Comparison of ENCODE assay signal across 8 mouse cellular contexts in the genomic region with DNA sequence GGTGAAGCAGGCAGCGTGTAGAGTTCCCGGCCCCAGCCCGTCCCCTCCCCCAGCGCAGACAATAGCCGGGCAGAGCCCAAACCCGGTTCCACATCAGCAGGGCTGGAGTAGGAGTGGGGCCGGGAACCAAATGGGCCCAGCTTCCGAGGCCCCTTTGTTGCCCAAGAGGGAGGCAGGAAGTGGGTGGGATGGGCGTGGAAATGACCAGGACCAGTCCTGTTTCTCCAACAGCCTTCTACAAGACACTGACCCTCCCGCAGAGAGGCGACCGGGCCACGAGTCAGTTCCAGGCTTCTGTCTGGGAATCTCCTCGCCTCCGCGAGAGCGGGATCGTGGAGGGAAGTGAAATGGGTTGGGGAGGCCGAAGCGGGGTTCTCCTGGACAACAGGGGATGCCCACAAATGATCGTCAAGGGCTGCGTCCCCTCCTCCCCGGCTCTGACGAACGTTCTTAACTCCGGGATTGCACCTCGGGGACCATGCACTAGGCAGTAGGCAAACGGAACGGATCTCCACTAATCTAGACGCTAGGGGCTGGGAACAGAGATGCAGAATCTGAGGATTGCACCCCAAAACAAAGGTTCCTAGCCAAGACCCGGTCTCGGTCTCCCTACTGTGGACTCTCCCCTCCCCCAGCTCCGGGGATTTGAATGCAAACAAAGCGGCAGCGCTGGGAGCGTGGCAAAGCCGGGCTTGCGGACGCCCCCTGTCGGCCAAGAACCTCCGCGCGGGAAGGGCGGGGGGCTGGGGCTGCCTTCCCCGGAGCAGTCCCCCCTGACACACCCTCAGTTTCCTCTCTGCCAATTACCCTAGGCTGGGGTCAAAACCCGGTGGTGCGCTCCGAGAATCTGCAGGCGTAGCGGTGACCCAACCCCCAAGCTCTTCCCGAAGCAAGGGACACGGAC. TPM values are rescaled to one million over a fixed set of nuclear protein-coding genes. Genes with fewer than 3 reads are reported as not detected.
DNase-seq lines count a peak whose midpoint lies in the region; ATAC-seq and TF ChIP-seq lines count a peak whose summit lies in the region.

No protein-coding gene starts in this region.

- TF ChIP-seq POLR2A in liver, adult 2 months (IDR thresholded peaks at IDR 0.05; ENCODE audit: extremely low read depth, insufficient read depth, low read length): peak; percentile 77; the same call in 1 of the 2 replicates
- peak; percentile 72 for TF ChIP-seq POLR2A in myocyte (IDR thresholded peaks at IDR 0.05; ENCODE audit: insufficient read length, low read depth)

- H3K9ac ChIP-seq in embryonic facial prominence, embryonic 15.5 days: peak overlapping the region; percentile 93
- H3K9ac ChIP-seq in heart, embryonic 12.5 days: peak overlapping the region; percentile 94
- peak overlapping the region; percentile 90 for H3K9ac ChIP-seq in kidney, embryonic 16.5 days (replicated peaks; ENCODE audit: low read length)
- H3K9ac ChIP-seq in liver, adult 2 months (ENCODE audit: low read depth, low read length): peak overlapping the region; percentile 99

- no peaks in the 10 kb centered on the region for H3K79me2 ChIP-seq in liver, adult 2 months (ENCODE audit: control insufficient read depth, insufficient read depth, low read length)
- peaks cover 41% of the 10 kb centered on the region for H3K79me2 ChIP-seq in myocyte (ENCODE audit: control insufficient read depth, insufficient read depth)

- H3ac ChIP-seq in myocyte (ENCODE audit: control insufficient read depth, insufficient read length): peak overlapping the region; percentile 66

- peak; percentile 77 for TF ChIP-seq CTCF in liver, adult 2 months (IDR thresholded peaks at IDR 0.05; ENCODE audit: low read depth, low read length)

- H3K4me3 ChIP-seq in embryonic facial prominence, embryonic 15.5 days (replicated peaks): peak overlapping the region; percentile 95
- peak overlapping the region; percentile 73 for H3K4me3 ChIP-seq in heart, embryonic 12.5 days
- peak overlapping the region; percentile 89 for H3K4me3 ChIP-seq in kidney, embryonic 16.5 days (ENCODE audit: low read length)
- peak overlapping the region; percentile 74 for H3K4me3 ChIP-seq in liver, adult 2 months (ENCODE audit: insufficient read depth, low read depth, low read length)
- peak overlapping the region; percentile 99 for H3K4me3 ChIP-seq in myocyte

- peaks cover 34% of the 10 kb centered on the region for H3K36me3 ChIP-seq in embryonic facial prominence, embryonic 15.5 days
- peaks cover 36% of the 10 kb centered on the region for H3K36me3 ChIP-seq in heart, embryonic 12.5 days
- peaks cover 31% of the 10 kb centered on the region for H3K36me3 ChIP-seq in kidney, embryonic 16.5 days (ENCODE audit: insufficient read depth, low read length)
- H3K36me3 ChIP-seq in liver, adult 2 months (ENCODE audit: control insufficient read depth, insufficient read depth, low read length): no peaks in the 10 kb centered on the region
- H3K36me3 ChIP-seq in myocyte (ENCODE audit: control insufficient read depth, insufficient read depth): peaks cover 29% of the 10 kb centered on the region
- H3K36me3 ChIP-seq in splenic B cell, adult 2 months (ENCODE audit: control insufficient read depth, insufficient read depth, low read length, poor library complexity, severe bottlenecking): no peaks in the 10 kb centered on the region

- H3K9me3 ChIP-seq in embryonic facial prominence, embryonic 15.5 days (replicated peaks): no peaks in the 10 kb centered on the region
- no peaks in the 10 kb centered on the region for H3K9me3 ChIP-seq in heart, embryonic 12.5 days (replicated peaks)
- no peaks in the 10 kb centered on the region for H3K9me3 ChIP-seq in kidney, embryonic 16.5 days (ENCODE audit: low read length)

- H3K27ac ChIP-seq in embryonic facial prominence, embryonic 15.5 days (replicated peaks): peak overlapping the region; percentile 99
- H3K27ac ChIP-seq in heart, embryonic 12.5 days (ENCODE audit: poor library complexity, severe bottlenecking): peak overlapping the region; percentile 97
- peak overlapping the region; percentile 98 for H3K27ac ChIP-seq in kidney, embryonic 16.5 days (ENCODE audit: low read length)
- H3K27ac ChIP-seq in liver, adult 2 months (replicated peaks; ENCODE audit: insufficient read depth, low read depth, low read length): peak overlapping the region; percentile 74

- H3K27me3 ChIP-seq in embryonic facial prominence, embryonic 15.5 days: no peaks in the 10 kb centered on the region
- H3K27me3 ChIP-seq in heart, embryonic 12.5 days (replicated peaks): no peaks in the 10 kb centered on the region
- no peaks in the 10 kb centered on the region for H3K27me3 ChIP-seq in kidney, embryonic 16.5 days (ENCODE audit: insufficient read depth, low read length)
- no peaks in the 10 kb centered on the region for H3K27me3 ChIP-seq in liver, adult 2 months (ENCODE audit: control insufficient read depth, insufficient read depth, low read length)
- H3K27me3 ChIP-seq in myocyte (ENCODE audit: control insufficient read depth, insufficient read depth, insufficient read length): no peaks in the 10 kb centered on the region
- H3K27me3 ChIP-seq in splenic B cell, adult 2 months (ENCODE audit: control insufficient read depth, insufficient read depth, low read length, poor library complexity, severe bottlenecking): peaks cover 2% of the 10 kb centered on the region; the same call in 1 of the 2 replicates

- under 1% methylated on average over 49 of the region's 52 CpGs for WGBS in embryonic facial prominence, embryonic 15.5 days
- WGBS in heart, embryonic 12.5 days: under 1% methylated on average over 51 of the region's 52 CpGs
- 0% methylated on average over 52 of the region's 52 CpGs for WGBS in kidney, embryonic 16.5 days
- WGBS in liver, adult 2 months: 2% methylated on average over 52 of the region's 52 CpGs

- peaks cover 45% of the 10 kb centered on the region for H3K4me1 ChIP-seq in embryonic facial prominence, embryonic 15.5 days
- peaks cover 52% of the 10 kb centered on the region for H3K4me1 ChIP-seq in heart, embryonic 12.5 days (replicated peaks)
- H3K4me1 ChIP-seq in kidney, embryonic 16.5 days (ENCODE audit: insufficient read depth, low read length): peaks cover 71% of the 10 kb centered on the region
- H3K4me1 ChIP-seq in liver, adult 2 months (ENCODE audit: control insufficient read depth, insufficient read depth, low read length): peaks cover 5% of the 10 kb centered on the region; the same call in 1 of the 2 replicates

- ATAC-seq in embryonic facial prominence, embryonic 15.5 days (ENCODE audit: insufficient number of reproducible peaks, low FRiP score, low TSS enrichment, low read depth): peak; percentile 84
- peak; percentile 71 for ATAC-seq in heart, embryonic 12.5 days (ENCODE audit: insufficient number of reproducible peaks, low FRiP score)
- peak; percentile 78 for ATAC-seq in kidney, embryonic 16.5 days (ENCODE audit: low FRiP score, low TSS enrichment)

- DNase-seq in 416B (ENCODE audit: low read depth): peak; percentile 90
- DNase-seq in adrenal gland, postnatal 36 days: peak; percentile 91 to 95
- peak; percentile 55 for DNase-seq in liver, adult 2 months (ENCODE audit: extremely low read depth, low read depth, low spot score)
- DNase-seq in splenic B cell, adult 2 months (ENCODE audit: low read depth, low spot score): peak; percentile 68

- H3K4me2 ChIP-seq in embryonic facial prominence, embryonic 15.5 days (replicated peaks): peak overlapping the region; percentile 89
- peak overlapping the region; percentile 93 for H3K4me2 ChIP-seq in heart, embryonic 12.5 days
- peak overlapping the region; percentile 97 for H3K4me2 ChIP-seq in kidney, embryonic 16.5 days (replicated peaks; ENCODE audit: low read depth, low read length)
- H3K4me2 ChIP-seq in myocyte (ENCODE audit: low read depth): peak overlapping the region; percentile 93

RNA-seq across cellular contexts. Expression of gene Sema4c, which starts 1.3 kb away (rescaled TPM):
- 10 to 100 TPM; 18.6 to 19.5 TPM for total RNA-seq in adrenal gland, postnatal 36 days (2021)
- 18.6 and 19.6 TPM in 2 replicates for polyA plus RNA-seq in embryonic facial prominence, embryonic 15.5 days (2015; fragmentation: Nextera tagmentation; extraction: Ambion mirVana)
- polyA plus RNA-seq in heart, embryonic 12.5 days (2016; fragmentation: Nextera tagmentation; extraction: Ambion mirVana): 11.9 and 13.3 TPM in 2 replicates
- 21.4 and 21.9 TPM in 2 replicates for polyA plus RNA-seq in kidney, embryonic 16.5 days (2015; fragmentation: Nextera tagmentation; extraction: Ambion mirVana)
- total RNA-seq in liver, adult 2 months (2014; rRNA removed): 1.5 and 2.2 TPM in 2 replicates
- polyA plus RNA-seq in liver, adult 2 months (2012; rRNA removed): 1.4 and 2.4 TPM in 2 replicates
- 30.7 TPM for polyA plus RNA-seq in myocyte (2012; fragmentation: generic; extraction: Trizol)

RNA-seq across cellular contexts. Expression of gene Ankrd39, which starts 9.6 kb away (rescaled TPM):
- total RNA-seq in adrenal gland, postnatal 36 days (2021): 10 to 100 TPM; 11.3 to 12.6 TPM
- 25.7 and 29.5 TPM in 2 replicates for polyA plus RNA-seq in embryonic facial prominence, embryonic 15.5 days (2015; fragmentation: Nextera tagmentation; extraction: Ambion mirVana)
- polyA plus RNA-seq in heart, embryonic 12.5 days (2016; fragmentation: Nextera tagmentation; extraction: Ambion mirVana): 23.1 and 24.4 TPM in 2 replicates
- 29.2 and 30.0 TPM in 2 replicates for polyA plus RNA-seq in kidney, embryonic 16.5 days (2015; fragmentation: Nextera tagmentation; extraction: Ambion mirVana)
- total RNA-seq in liver, adult 2 months (2014; rRNA removed): 2.6 and 4.9 TPM in 2 replicates
- 7.7 and 9.4 TPM in 2 replicates for polyA plus RNA-seq in liver, adult 2 months (2012; rRNA removed)
- 17.9 TPM for polyA plus RNA-seq in myocyte (2012; fragmentation: generic; extraction: Trizol)

RNA-seq across cellular contexts. Expression of gene Gm42417, which starts 17.6 kb away (rescaled TPM):
- total RNA-seq in adrenal gland, postnatal 36 days (2021): under 1 TPM in 1 of 2 experiments, not detected in 1; 0.49 TPM
- 0.25 and 0.40 TPM in 2 replicates for polyA plus RNA-seq in embryonic facial prominence, embryonic 15.5 days (2015; fragmentation: Nextera tagmentation; extraction: Ambion mirVana)
- polyA plus RNA-seq in heart, embryonic 12.5 days (2016; fragmentation: Nextera tagmentation; extraction: Ambion mirVana): 0.40 TPM in 1 of 2 replicates, not detected in the other
- polyA plus RNA-seq in kidney, embryonic 16.5 days (2015; fragmentation: Nextera tagmentation; extraction: Ambion mirVana): 0.30 and 1.5 TPM in 2 replicates
- not detected in 2 replicates for total RNA-seq in liver, adult 2 months (2014; rRNA removed)
- not detected in 2 replicates for polyA plus RNA-seq in liver, adult 2 months (2012; rRNA removed)
- 0.13 TPM for polyA plus RNA-seq in myocyte (2012; fragmentation: generic; extraction: Trizol)

RNA-seq across cellular contexts. Expression of gene Ankrd23, which starts 20.1 kb away (rescaled TPM):
- 1 to 10 TPM; 6.4 to 8.1 TPM for total RNA-seq in adrenal gland, postnatal 36 days (2021)
- polyA plus RNA-seq in embryonic facial prominence, embryonic 15.5 days (2015; fragmentation: Nextera tagmentation; extraction: Ambion mirVana): 17.6 and 21.6 TPM in 2 replicates
- 14.9 and 16.8 TPM in 2 replicates for polyA plus RNA-seq in heart, embryonic 12.5 days (2016; fragmentation: Nextera tagmentation; extraction: Ambion mirVana)
- polyA plus RNA-seq in kidney, embryonic 16.5 days (2015; fragmentation: Nextera tagmentation; extraction: Ambion mirVana): 15.2 and 21.7 TPM in 2 replicates
- total RNA-seq in liver, adult 2 months (2014; rRNA removed): 1.8 and 2.0 TPM in 2 replicates
- 3.5 and 5.1 TPM in 2 replicates for polyA plus RNA-seq in liver, adult 2 months (2012; rRNA removed)
- polyA plus RNA-seq in myocyte (2012; fragmentation: generic; extraction: Trizol): 78.6 TPM

RNA-seq across cellular contexts. Expression of gene Cnnm3, which starts 45.1 kb away (rescaled TPM):
- 10 to 100 TPM; 21.5 to 34.2 TPM for total RNA-seq in adrenal gland, postnatal 36 days (2021)
- 3.8 and 4.3 TPM in 2 replicates for polyA plus RNA-seq in embryonic facial prominence, embryonic 15.5 days (2015; fragmentation: Nextera tagmentation; extraction: Ambion mirVana)
- polyA plus RNA-seq in heart, embryonic 12.5 days (2016; fragmentation: Nextera tagmentation; extraction: Ambion mirVana): 2.2 and 3.4 TPM in 2 replicates
- polyA plus RNA-seq in kidney, embryonic 16.5 days (2015; fragmentation: Nextera tagmentation; extraction: Ambion mirVana): 3.5 and 3.7 TPM in 2 replicates
- total RNA-seq in liver, adult 2 months (2014; rRNA removed): 4.4 and 6.8 TPM in 2 replicates
- 11.3 and 14.1 TPM in 2 replicates for polyA plus RNA-seq in liver, adult 2 months (2012; rRNA removed)
- polyA plus RNA-seq in myocyte (2012; fragmentation: generic; extraction: Trizol): 10.2 TPM

Comparison
In these comparisons a context has a peak if more than half of its experiments do, and no peak if none do; other contexts are left out.
1. Peak in every context shown above with its lines: DNase-seq, ATAC-seq, H3K4me3 ChIP-seq and H3K27ac ChIP-seq.